Mouse (Mus musculus) brain, embryonic 14.5 days (tissue): ENCODE results near the gene Macrod2.

ENCODE experiments used
- CTCF ChIP-seq: fragments of 200-500 bp; IDR thresholded peaks from 2 replicates; pipeline ENCODE4 v1.5.1; 2012; ENCODE audit warnings: inconsistent platforms, mild to moderate bottlenecking, moderate library complexity, borderline replicate concordance; ENCODE audit not compliant: insufficient read depth, insufficient read length; ENCODE audit errors: extremely low read depth
- POLR2A ChIP-seq: fragments of 200-500 bp; IDR thresholded peaks from 2 replicates; pipeline ENCODE4 v1.6.1; 2012; ENCODE audit warnings: mild to moderate bottlenecking, inconsistent platforms, borderline replicate concordance; ENCODE audit not compliant: poor library complexity, insufficient read depth, insufficient read length, severe bottlenecking; ENCODE audit errors: extremely low read depth

DNA sequence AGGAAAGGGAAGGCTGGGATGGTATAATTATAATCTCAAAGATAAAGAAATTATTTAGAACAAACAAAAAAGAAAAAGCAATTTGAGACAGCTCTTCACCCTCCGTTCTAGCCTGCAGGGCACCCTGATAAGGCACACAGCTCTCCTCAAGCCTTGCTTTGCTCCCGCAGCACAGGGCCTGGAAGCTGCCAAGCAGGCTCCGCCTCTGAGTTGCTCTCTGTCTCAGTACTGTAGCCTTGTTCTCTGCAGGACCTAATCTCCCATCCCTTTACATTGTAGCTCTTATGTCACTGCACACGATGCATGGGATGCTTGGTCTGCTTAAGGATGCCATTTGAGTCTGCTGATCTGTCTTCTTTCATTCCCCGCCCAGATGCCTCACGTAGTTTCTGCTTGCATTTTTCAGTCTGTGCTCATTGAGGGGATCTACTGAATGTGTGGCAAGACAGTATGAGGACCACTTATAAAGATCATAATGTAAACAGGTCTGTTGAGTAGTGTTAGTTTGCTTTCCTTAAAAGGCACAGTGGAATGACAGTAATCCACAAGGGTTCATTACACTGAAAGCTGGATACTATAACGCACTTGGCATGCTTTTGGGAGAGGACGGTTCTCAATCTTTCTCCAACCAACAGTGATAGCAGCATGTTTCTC, 380.5 kb downstream of the Macrod2 start:
- TF ChIP-seq CTCF (no peak), POLR2A (no peak)
